Mouse (Mus musculus): ENCODE measurements at regions not wholly inside any gene's neighbourhood (a gene's known extent, or its start where the extent isn't known, plus 50 kb on each side); places are given as distances from the start of the nearest gene placed in this dataset.

DNA sequence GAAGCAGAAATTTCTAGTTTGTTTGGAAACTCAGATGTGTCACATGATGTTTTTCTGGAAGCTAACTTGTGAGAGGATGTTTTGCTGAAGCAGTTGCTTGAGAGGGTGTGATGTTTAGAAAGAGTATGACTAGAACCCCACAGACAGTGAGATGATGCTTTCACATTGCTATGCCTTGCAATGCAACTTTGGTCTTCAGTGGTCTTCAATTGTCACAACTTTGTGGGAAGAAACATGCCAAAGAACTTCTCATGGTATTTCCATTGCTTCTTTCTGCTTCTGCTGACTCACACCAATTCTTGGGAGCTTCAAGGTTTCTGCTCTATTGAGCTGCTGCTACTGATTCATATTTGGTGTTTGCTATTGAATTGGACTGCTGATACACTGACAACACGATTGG is 365.3 kb upstream of the Tmem229a start:
- no peak overlapping the region for H3K4me2 ChIP-seq
- no peaks in the 10 kb centered on the region for H3K27me3 ChIP-seq
- no peak overlapping the region for H3K27ac ChIP-seq
- no peak overlapping the region for H3K9ac ChIP-seq
- 68% methylated on average over 1 of the region's 1 CpGs for WGBS
- H3K4me3 ChIP-seq (replicated peaks): no peak overlapping the region
- ATAC-seq (replicated peaks; ENCODE audit: low FRiP score): no peak
- H3K36me3 ChIP-seq: no peaks in the 10 kb centered on the region
- no peaks in the 10 kb centered on the region for H3K4me1 ChIP-seq
- no peaks in the 10 kb centered on the region for H3K9me3 ChIP-seq (replicated peaks)

- Histone ChIP-seq H3K4me3 (replicated peaks) (no peak overlapping the region), H3K36me3 (no peaks in the 10 kb centered on the region), H3K9ac (no peak overlapping the region), H3K4me1 (no peaks in the 10 kb centered on the region), H3K27ac (no peak overlapping the region), H3K4me2 (no peak overlapping the region), H3K9me3 (replicated peaks) (no peaks in the 10 kb centered on the region), H3K27me3 (no peaks in the 10 kb centered on the region)
- 82% methylated on average over 6 of the region's 6 CpGs for WGBS
- no peak for ATAC-seq (replicated peaks; ENCODE audit: low FRiP score)
Observed at GRCm38 (mm10) chr6:25320291-25320844, 364.3 kb upstream of the Tmem229a start.

GRCm38 (mm10) chr6:25307471-25307870 is 351.4 kb upstream of the Tmem229a start:
- H3K27me3 ChIP-seq: no peaks in the 10 kb centered on the region
- no peaks in the 10 kb centered on the region for H3K9me3 ChIP-seq (replicated peaks)
- H3K4me1 ChIP-seq: no peaks in the 10 kb centered on the region
- H3K4me3 ChIP-seq (replicated peaks): no peak overlapping the region
- no peak for ATAC-seq (replicated peaks; ENCODE audit: low FRiP score)
- H3K4me2 ChIP-seq: no peak overlapping the region
- no peak overlapping the region for H3K9ac ChIP-seq
- H3K36me3 ChIP-seq: no peaks in the 10 kb centered on the region
- H3K27ac ChIP-seq: no peak overlapping the region

- no peaks in the 10 kb centered on the region for H3K9me3 ChIP-seq (replicated peaks)
- H3K4me1 ChIP-seq: no peaks in the 10 kb centered on the region
- H3K36me3 ChIP-seq: no peaks in the 10 kb centered on the region
- WGBS: 78% methylated on average over 4 of the region's 4 CpGs
- H3K9ac ChIP-seq: no peak overlapping the region
- H3K4me3 ChIP-seq (replicated peaks): no peak overlapping the region
- H3K27ac ChIP-seq: no peak overlapping the region
- no peaks in the 10 kb centered on the region for H3K27me3 ChIP-seq
- no peak overlapping the region for H3K4me2 ChIP-seq
- no peak for ATAC-seq (replicated peaks; ENCODE audit: low FRiP score)
Observed at GRCm38 (mm10) chr6:25304844-25305504, 348.9 kb upstream of the Tmem229a start.

- peak; percentile 66; the same call in 1 of the 2 replicates for ATAC-seq (replicated peaks; ENCODE audit: low FRiP score)
- WGBS: 81% methylated on average over 1 of the region's 1 CpGs
- no peak overlapping the region for H3K4me3 ChIP-seq (replicated peaks)
Observed at GRCm38 (mm10) chr6:25291613-25292012, 335.5 kb upstream of the Tmem229a start.

GRCm38 (mm10) chr6:25287591-25287990 is 331.5 kb upstream of the Tmem229a start:
- H3K27me3 ChIP-seq: no peaks in the 10 kb centered on the region
- H3K9me3 ChIP-seq (replicated peaks): no peaks in the 10 kb centered on the region
- no peaks in the 10 kb centered on the region for H3K4me1 ChIP-seq
- H3K4me2 ChIP-seq: no peak overlapping the region
- H3K36me3 ChIP-seq: no peaks in the 10 kb centered on the region
- 85% methylated on average over 4 of the region's 4 CpGs for WGBS
- no peak overlapping the region for H3K27ac ChIP-seq
- H3K9ac ChIP-seq: no peak overlapping the region
- H3K4me3 ChIP-seq (replicated peaks): no peak overlapping the region
- no peak for ATAC-seq (replicated peaks; ENCODE audit: low FRiP score)

More at GRCm38 (mm10) chr6:25291613-25292012, 335.5 kb upstream of the Tmem229a start:
- H3K4me2 ChIP-seq: no peak overlapping the region
- H3K36me3 ChIP-seq: no peaks in the 10 kb centered on the region
- no peaks in the 10 kb centered on the region for H3K27me3 ChIP-seq
- H3K9ac ChIP-seq: no peak overlapping the region
- no peaks in the 10 kb centered on the region for H3K9me3 ChIP-seq (replicated peaks)
- H3K4me1 ChIP-seq: no peaks in the 10 kb centered on the region
- H3K27ac ChIP-seq: no peak overlapping the region

GRCm38 (mm10) chr6:25286313-25286712 is 330.2 kb upstream of the Tmem229a start:
- no peak overlapping the region for H3K4me3 ChIP-seq (replicated peaks)
- no peak for ATAC-seq (replicated peaks; ENCODE audit: low FRiP score)
- H3K9me3 ChIP-seq (replicated peaks): no peaks in the 10 kb centered on the region
- H3K36me3 ChIP-seq: no peaks in the 10 kb centered on the region
- H3K27ac ChIP-seq: no peak overlapping the region
- no peaks in the 10 kb centered on the region for H3K4me1 ChIP-seq
- no peaks in the 10 kb centered on the region for H3K27me3 ChIP-seq
- 84% methylated on average over 6 of the region's 6 CpGs for WGBS
- H3K9ac ChIP-seq: no peak overlapping the region
- no peak overlapping the region for H3K4me2 ChIP-seq

DNA sequence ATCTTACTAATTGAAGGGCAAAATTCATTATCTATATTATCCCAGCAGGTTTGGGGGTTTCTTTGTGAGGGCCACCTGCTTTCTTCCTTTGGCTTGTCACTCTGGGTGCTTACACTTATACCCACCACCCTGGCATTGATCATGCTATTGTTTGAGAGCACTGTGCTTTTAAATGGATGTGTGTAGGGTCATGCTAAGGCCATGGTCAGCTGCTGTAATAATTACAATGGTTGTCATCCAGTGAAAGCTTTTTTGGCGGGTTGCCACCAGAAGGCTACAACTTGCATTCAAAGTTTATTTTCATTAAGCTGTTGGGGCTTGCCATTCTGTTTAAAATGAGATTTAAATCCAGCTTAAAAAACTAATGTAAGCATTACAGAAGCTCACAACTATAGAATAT is 322.4 kb upstream of the Tmem229a start:
- ATAC-seq (replicated peaks; ENCODE audit: low FRiP score): 0 out of 2 replicates have a peak, but pooled peaks have one; percentile 49
- Histone ChIP-seq H3K4me3 (replicated peaks) (no peak overlapping the region), H3K9ac (no peak overlapping the region), H3K36me3 (no peaks in the 10 kb centered on the region), H3K4me1 (no peaks in the 10 kb centered on the region), H3K27me3 (no peaks in the 10 kb centered on the region), H3K4me2 (no peak overlapping the region), H3K9me3 (replicated peaks) (no peaks in the 10 kb centered on the region), H3K27ac (no peak overlapping the region)
- 70% methylated on average over 1 of the region's 1 CpGs for WGBS

- Histone ChIP-seq H3K27ac (no peak overlapping the region), H3K9ac (no peak overlapping the region), H3K4me1 (no peaks in the 10 kb centered on the region), H3K36me3 (no peaks in the 10 kb centered on the region), H3K9me3 (replicated peaks) (no peaks in the 10 kb centered on the region), H3K4me2 (no peak overlapping the region), H3K4me3 (replicated peaks) (no peak overlapping the region), H3K27me3 (no peaks in the 10 kb centered on the region)
- WGBS: 56% methylated on average over 8 of the region's 8 CpGs
- no peak for ATAC-seq (replicated peaks; ENCODE audit: low FRiP score)
Observed at GRCm38 (mm10) chr6:25277703-25278447, 321.8 kb upstream of the Tmem229a start.

- Histone ChIP-seq H3K27ac (no peak overlapping the region), H3K4me3 (replicated peaks) (no peak overlapping the region), H3K27me3 (no peaks in the 10 kb centered on the region), H3K9ac (no peak overlapping the region), H3K9me3 (replicated peaks) (no peaks in the 10 kb centered on the region), H3K4me1 (no peaks in the 10 kb centered on the region), H3K36me3 (no peaks in the 10 kb centered on the region), H3K4me2 (no peak overlapping the region)
- no peak for ATAC-seq (replicated peaks; ENCODE audit: low FRiP score)
- WGBS: 53% methylated on average over 2 of the region's 2 CpGs
Observed at GRCm38 (mm10) chr6:25276221-25276620, 320.1 kb upstream of the Tmem229a start.

DNA sequence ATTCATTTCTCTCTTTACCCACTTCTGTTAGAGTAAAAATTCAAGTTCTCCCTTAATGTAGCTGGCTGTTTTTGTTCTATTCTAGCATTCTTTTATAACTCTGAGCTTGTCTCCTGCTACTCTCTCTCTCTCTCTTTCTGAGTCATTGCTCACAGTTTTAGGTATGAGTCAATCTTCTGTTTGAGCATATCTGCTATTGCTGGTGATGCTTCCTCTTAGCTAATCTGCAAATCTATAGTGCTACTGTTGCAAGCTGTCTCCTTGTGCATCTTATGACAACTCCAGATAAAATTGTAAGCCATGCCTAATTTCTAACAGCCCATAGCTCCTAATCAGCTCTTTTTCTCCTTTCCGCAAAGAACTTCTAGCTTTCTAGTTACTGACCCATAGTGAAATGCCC is 304.5 kb upstream of the Tmem229a start:
- H3K4me3 ChIP-seq (replicated peaks): no peak overlapping the region
- no peaks in the 10 kb centered on the region for H3K9me3 ChIP-seq (replicated peaks)
- H3K27me3 ChIP-seq: no peaks in the 10 kb centered on the region
- H3K27ac ChIP-seq: no peak overlapping the region
- WGBS: 92% methylated on average over 1 of the region's 1 CpGs
- H3K4me2 ChIP-seq: no peak overlapping the region
- H3K9ac ChIP-seq: no peak overlapping the region
- H3K4me1 ChIP-seq: no peaks in the 10 kb centered on the region
- H3K36me3 ChIP-seq: no peaks in the 10 kb centered on the region
- ATAC-seq (replicated peaks; ENCODE audit: low FRiP score): no peak

DNA sequence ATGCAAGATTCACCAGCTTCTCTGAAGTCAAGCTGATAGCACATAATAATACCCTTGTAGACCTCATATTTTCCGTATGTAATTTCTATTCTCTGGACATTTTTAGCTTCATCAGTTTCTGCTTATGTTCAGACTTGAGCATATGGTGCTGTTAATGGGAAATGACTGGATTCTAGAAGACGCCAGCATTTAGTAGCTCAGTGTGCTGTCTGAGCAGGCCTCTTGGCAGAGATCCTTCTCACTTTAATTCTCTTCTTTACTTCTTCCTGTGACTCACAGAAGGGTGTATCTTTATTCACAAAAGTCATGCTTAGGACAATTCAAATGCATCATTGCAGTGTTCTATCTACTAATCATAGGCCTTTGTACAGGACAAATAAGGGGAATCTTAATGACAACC is 299.7 kb upstream of the Tmem229a start:
- H3K27ac ChIP-seq: no peak overlapping the region
- no peaks in the 10 kb centered on the region for H3K27me3 ChIP-seq
- ATAC-seq (replicated peaks; ENCODE audit: low FRiP score): no peak
- no peaks in the 10 kb centered on the region for H3K4me1 ChIP-seq
- WGBS: 88% methylated on average over 2 of the region's 2 CpGs
- H3K4me2 ChIP-seq: no peak overlapping the region
- H3K9ac ChIP-seq: no peak overlapping the region
- H3K9me3 ChIP-seq (replicated peaks): no peaks in the 10 kb centered on the region
- no peaks in the 10 kb centered on the region for H3K36me3 ChIP-seq
- no peak overlapping the region for H3K4me3 ChIP-seq (replicated peaks)

Data from kidney, embryonic 15.5 days (tissue).